Mouse (Mus musculus): Measurements from ENCODE around the gene Gpld1. TPM values are rescaled to one million over a fixed set of nuclear protein-coding genes. Genes with fewer than 3 reads are reported as not detected.
"Not testable (repeated sequence)": the region's sequence is repeated elsewhere in the genome, so short reads cannot be mapped to it uniquely, and the experiment has no call there.

Gene Gpld1
- polyA plus RNA-seq, 1 experiment from 2014 or later, result 0.31 TPM

DNA sequence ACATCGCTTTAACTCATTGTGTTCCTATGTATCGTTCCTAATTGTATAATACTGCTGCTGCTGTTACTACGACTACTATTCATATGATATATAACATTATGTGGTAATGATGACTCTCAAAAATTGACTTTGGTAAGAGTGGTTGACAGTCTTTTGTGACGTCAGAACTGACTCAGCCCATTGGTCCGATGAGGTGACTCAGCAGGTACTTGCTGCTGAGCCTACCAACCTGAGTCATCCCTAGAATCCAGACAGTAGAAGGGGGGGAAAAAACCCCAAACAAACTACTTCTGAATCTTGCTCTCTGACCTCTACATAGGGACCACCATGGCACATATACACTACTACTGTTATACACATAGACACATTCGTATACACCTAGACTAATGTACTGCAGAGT is 5.9 kb downstream of the Gpld1 start:
- 85% methylated on average over 6 of the region's 6 CpGs for WGBS
- ATAC-seq (replicated peaks; ENCODE audit: insufficient number of reproducible peaks, insufficient read depth, low FRiP score, low read depth), result no peak
- Histone ChIP-seq H3K9ac (no peak overlapping the region), H3K4me1 (replicated peaks) (0 out of 2 replicates have a peak, but pooled peaks cover 2% of the 10 kb centered on the region), H3K36me3 (no peaks in the 10 kb centered on the region), H3K9me3 (replicated peaks) (no peaks in the 10 kb centered on the region), H3K4me3 (no peak overlapping the region), H3K4me2 (no peak overlapping the region), H3K27me3 (no peaks in the 10 kb centered on the region; the same call in 1 of the 2 replicates), H3K27ac (no peak overlapping the region)

DNA sequence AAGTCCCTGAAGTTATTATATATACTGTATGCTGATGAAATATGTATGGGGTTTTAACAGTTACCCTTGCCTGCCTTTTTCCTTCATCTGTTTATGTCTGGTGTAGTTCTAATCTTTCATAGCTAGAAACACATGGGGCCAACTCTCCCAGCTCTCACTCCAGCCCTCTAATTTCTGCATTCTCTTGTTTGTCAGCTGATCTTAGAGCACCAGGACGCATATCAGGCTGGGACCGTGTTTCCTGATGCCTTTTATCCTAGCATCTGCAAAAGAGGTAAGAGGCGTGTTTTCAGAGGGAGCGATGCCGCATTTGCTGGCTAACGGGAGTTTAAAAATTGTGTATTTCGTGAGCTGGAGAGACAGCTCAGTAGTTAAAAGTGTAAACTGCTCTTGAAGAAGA is 9.7 kb downstream of the Gpld1 start:
- H3K36me3 ChIP-seq, result no peaks in the 10 kb centered on the region
- H3K4me1 ChIP-seq (replicated peaks), result 0 out of 2 replicates have a peak, but pooled peaks cover 2% of the 10 kb centered on the region
- H3K4me2 ChIP-seq, result no peak overlapping the region
- H3K4me3 ChIP-seq, result no peak overlapping the region
- no peak for ATAC-seq (replicated peaks; ENCODE audit: insufficient number of reproducible peaks, insufficient read depth, low FRiP score, low read depth)
- H3K9me3 ChIP-seq (replicated peaks), result no peaks in the 10 kb centered on the region
- peaks cover 3% of the 10 kb centered on the region; the same call in 1 of the 2 replicates for H3K27me3 ChIP-seq
- H3K9ac ChIP-seq, result no peak overlapping the region
- 68% methylated on average over 7 of the region's 7 CpGs for WGBS
- no peak overlapping the region for H3K27ac ChIP-seq

DNA sequence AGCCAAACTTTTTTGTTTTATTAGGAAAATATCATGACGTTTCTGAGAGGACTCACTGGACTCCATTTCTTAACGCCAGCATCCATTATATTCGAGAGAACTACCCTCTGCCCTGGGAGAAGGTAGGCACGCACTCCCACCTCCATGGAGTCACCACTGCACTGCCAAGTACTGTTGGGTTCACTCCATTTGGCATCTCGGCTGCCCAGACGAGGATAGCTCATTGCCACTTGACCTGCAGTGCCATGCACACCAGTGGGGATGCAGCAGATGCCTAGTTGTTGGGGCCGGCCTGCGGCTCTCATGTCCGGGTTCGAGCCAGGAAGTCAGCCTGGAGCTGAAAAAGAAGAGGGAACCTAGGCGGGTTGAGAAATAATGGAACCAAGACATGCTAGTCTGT is 12.1 kb downstream of the Gpld1 start:
- 0 out of 2 replicates have a peak, but pooled peaks cover 2% of the 10 kb centered on the region for H3K4me1 ChIP-seq (replicated peaks)
- H3K27me3 ChIP-seq, result peaks cover 3% of the 10 kb centered on the region; the same call in 1 of the 2 replicates
- ATAC-seq (replicated peaks; ENCODE audit: insufficient number of reproducible peaks, insufficient read depth, low FRiP score, low read depth), result no peak
- H3K9ac ChIP-seq, result no peak overlapping the region
- H3K9me3 ChIP-seq (replicated peaks), result no peaks in the 10 kb centered on the region
- 37% methylated on average over 11 of the region's 11 CpGs for WGBS
- no peaks in the 10 kb centered on the region for H3K36me3 ChIP-seq
- no peak overlapping the region for H3K4me2 ChIP-seq
- no peak overlapping the region for H3K27ac ChIP-seq
- H3K4me3 ChIP-seq, result no peak overlapping the region

DNA sequence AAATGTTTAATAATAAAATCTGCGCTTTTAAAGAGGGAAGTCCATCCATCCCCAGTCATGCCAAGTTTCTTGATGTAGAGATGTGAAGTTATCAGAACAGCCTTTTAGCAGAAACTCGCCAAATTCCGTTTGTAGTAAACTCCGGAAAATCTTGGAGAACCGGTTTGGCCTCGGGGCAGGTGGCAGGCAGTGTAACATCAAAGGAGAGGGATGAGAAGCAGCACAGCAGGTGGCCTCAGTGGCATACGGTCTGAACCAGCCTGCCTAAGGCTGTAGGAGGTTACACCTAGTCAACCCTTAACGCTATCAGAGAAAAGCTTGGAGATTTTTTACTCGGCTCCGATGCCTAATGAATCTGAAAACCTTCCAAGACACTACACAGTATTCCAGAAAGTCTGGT is 12.5 kb downstream of the Gpld1 start:
- ATAC-seq (replicated peaks; ENCODE audit: insufficient number of reproducible peaks, insufficient read depth, low FRiP score, low read depth), result no peak

DNA sequence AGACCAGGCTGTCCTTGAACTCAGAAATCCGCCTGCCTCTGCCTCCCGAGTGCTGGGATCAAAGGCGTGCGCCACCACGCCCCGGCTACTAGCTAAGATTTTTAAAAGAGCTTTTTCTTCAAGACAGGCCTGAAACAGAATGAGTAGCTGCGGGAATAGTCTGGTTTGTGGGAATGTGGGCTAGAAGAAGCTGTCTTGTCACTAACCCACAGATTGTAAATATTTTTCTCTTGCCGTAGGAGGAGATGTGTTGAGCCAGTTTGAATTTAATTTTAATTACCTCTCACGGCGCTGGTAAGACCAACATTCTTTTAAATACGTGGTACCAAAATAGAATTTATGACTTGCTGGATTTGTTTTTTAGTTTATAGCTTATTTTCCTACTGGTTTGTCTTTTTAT is 15.7 kb downstream of the Gpld1 start:
- 86% methylated on average over 11 of the region's 11 CpGs for WGBS
- no peak overlapping the region for H3K27ac ChIP-seq
- ATAC-seq (replicated peaks; ENCODE audit: insufficient number of reproducible peaks, insufficient read depth, low FRiP score, low read depth), result no peak
- peaks cover 3% of the 10 kb centered on the region; the same call in 1 of the 2 replicates for H3K27me3 ChIP-seq
- no peaks in the 10 kb centered on the region for H3K36me3 ChIP-seq
- H3K9ac ChIP-seq, result no peak overlapping the region
- no peak overlapping the region for H3K4me2 ChIP-seq
- no peak overlapping the region for H3K4me3 ChIP-seq
- H3K9me3 ChIP-seq (replicated peaks), result no peaks in the 10 kb centered on the region
- no peaks in the 10 kb centered on the region for H3K4me1 ChIP-seq (replicated peaks)

More for the DNA sequence above, 12.5 kb downstream of the Gpld1 start:
- 0 out of 2 replicates have a peak, but pooled peaks cover 2% of the 10 kb centered on the region for H3K4me1 ChIP-seq (replicated peaks)
- no peaks in the 10 kb centered on the region for H3K36me3 ChIP-seq
- no peak overlapping the region for H3K4me3 ChIP-seq
- H3K9me3 ChIP-seq (replicated peaks), result no peaks in the 10 kb centered on the region
- 25% methylated on average over 10 of the region's 10 CpGs for WGBS
- H3K27me3 ChIP-seq, result peaks cover 3% of the 10 kb centered on the region; the same call in 1 of the 2 replicates
- no peak overlapping the region for H3K4me2 ChIP-seq
- no peak overlapping the region for H3K9ac ChIP-seq
- no peak overlapping the region for H3K27ac ChIP-seq

DNA sequence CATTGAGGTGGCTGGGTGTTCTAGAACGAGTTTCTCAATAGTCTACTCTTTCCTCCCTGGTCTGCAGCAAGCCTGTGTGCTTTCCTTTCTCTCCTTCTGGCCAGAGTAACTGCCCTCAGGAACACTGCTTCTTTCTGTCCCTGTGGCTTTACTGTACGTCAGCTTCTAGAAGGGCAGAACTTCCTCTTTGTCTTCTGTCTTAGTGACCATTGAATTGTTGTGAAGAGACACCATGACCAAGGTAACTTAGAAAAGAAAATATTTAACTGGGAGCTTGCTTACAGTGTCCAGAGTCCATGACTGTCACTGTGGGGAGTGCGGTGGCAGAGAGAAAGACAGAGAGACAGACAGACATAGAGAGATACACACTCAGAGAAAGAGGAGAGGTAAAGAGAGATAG is 17.1 kb downstream of the Gpld1 start:
- Histone ChIP-seq H3K36me3 (no peaks in the 10 kb centered on the region), H3K4me3 (no peak overlapping the region), H3K27me3 (0 out of 2 replicates have a peak, but pooled peaks cover 2% of the 10 kb centered on the region), H3K9ac (no peak overlapping the region), H3K9me3 (replicated peaks) (no peaks in the 10 kb centered on the region), H3K4me1 (replicated peaks) (peaks cover under 1% of the 10 kb centered on the region; the same call in 1 of the 2 replicates), H3K4me2 (no peak overlapping the region), H3K27ac (no peak overlapping the region)
- no peak for ATAC-seq (replicated peaks; ENCODE audit: insufficient number of reproducible peaks, insufficient read depth, low FRiP score, low read depth)
- 77% methylated on average over 3 of the region's 3 CpGs for WGBS

DNA sequence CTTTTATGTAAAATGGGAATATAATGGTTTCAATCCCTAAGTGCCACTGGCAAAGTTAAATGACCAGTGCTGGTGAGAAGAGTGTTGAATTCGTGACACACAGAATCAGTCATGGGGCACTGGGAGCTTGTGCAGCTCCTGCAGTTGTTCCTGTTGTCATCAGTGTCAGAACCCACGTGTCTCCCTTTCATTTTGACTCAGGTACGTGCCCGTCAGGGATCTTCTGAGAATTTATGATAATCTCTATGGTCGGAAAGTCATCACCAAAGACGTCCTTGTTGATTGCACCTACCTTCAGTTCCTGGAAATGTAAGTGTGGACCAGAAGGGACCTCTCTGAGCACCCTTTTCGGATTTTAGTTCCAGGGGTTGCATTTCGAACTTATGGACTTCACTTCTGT is 19.2 kb downstream of the Gpld1 start:
- Histone ChIP-seq H3K36me3 (no peaks in the 10 kb centered on the region), H3K27ac (no peak overlapping the region), H3K9ac (no peak overlapping the region), H3K4me3 (no peak overlapping the region), H3K4me1 (replicated peaks) (peaks cover 3% of the 10 kb centered on the region; the same call in 1 of the 2 replicates), H3K27me3 (no peaks in the 10 kb centered on the region), H3K9me3 (replicated peaks) (no peaks in the 10 kb centered on the region), H3K4me2 (no peak overlapping the region)
- ATAC-seq (replicated peaks; ENCODE audit: insufficient number of reproducible peaks, insufficient read depth, low FRiP score, low read depth), result no peak
- WGBS, result 77% methylated on average over 8 of the region's 8 CpGs

DNA sequence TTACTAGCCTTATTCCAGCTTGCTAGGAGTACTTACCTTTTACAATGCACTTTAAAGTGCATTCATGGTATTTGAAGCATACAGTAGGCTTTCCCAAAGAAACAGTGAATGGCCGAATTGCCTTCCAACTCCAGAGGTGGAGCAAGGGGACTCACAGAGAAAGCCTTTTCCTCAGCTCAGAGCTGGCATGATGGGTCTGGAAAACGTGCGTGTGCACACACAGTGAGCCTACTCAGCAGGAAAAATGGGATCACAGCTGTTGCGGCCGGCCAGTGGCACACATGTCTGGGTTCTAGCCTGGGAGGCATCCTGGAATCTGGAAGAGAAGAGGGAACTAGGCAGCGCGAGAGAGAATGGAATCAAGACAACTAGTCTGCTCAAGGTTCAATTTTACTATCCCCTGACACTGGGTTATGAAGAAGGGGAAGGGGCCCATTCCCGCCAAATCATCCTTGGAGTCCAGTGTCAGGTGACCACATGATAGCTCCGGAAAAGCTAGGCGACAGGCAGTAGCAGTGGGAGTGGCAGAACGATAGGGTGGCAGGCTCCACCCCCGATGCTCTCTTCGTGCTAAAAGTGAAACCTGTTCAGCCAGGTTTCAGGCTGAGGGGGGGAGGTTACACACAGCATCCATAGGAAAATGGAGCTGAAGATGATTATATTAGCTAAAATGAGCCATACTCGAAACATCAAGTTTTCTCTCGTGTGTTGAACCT is 22.3 kb downstream of the Gpld1 start:
- 15% methylated on average over 15 of the region's 15 CpGs for WGBS

DNA sequence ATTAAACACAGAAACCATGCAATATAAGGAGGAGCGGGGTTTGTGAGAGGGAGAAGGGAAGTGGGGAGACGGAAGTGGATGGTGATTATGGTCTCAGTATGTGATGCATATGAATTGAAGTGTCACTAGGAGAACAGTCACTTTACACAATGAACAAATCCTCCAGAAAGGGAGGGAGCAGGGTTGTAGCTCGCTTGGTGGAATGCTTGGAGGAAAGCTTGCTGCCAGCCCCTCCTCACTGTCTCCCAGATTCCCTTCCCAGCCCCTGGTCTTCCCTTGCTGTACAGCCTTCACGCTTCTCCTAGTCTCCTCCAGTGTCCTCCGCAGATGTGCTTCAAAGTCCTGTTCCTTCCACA is 22.9 kb downstream of the Gpld1 start:
- no peaks in the 10 kb centered on the region for H3K36me3 ChIP-seq
- ATAC-seq (replicated peaks; ENCODE audit: insufficient number of reproducible peaks, insufficient read depth, low FRiP score, low read depth), result no peak
- H3K27ac ChIP-seq, result no peak overlapping the region
- no peaks in the 10 kb centered on the region for H3K27me3 ChIP-seq
- 31% methylated on average over 5 of the region's 5 CpGs for WGBS
- no peaks in the 10 kb centered on the region for H3K9me3 ChIP-seq (replicated peaks)
- H3K9ac ChIP-seq, result 0 out of 2 replicates have a peak overlapping the region, but pooled peaks have one; percentile 19
- H3K4me1 ChIP-seq (replicated peaks), result peaks cover 3% of the 10 kb centered on the region; the same call in 1 of the 2 replicates
- peak overlapping the region; percentile 51 for H3K4me3 ChIP-seq
- H3K4me2 ChIP-seq, result peak overlapping the region; percentile 68

More for the DNA sequence above, 22.3 kb downstream of the Gpld1 start:
- H3K36me3 ChIP-seq, result no peaks in the 10 kb centered on the region
- peak overlapping the region; percentile 51 for H3K4me3 ChIP-seq
- no peak overlapping the region for H3K27ac ChIP-seq
- H3K4me2 ChIP-seq, result peak overlapping the region; percentile 68
- H3K9me3 ChIP-seq (replicated peaks), result no peaks in the 10 kb centered on the region
- H3K27me3 ChIP-seq, result no peaks in the 10 kb centered on the region
- ATAC-seq (replicated peaks; ENCODE audit: insufficient number of reproducible peaks, insufficient read depth, low FRiP score, low read depth), result no peak
- peaks cover 3% of the 10 kb centered on the region; the same call in 1 of the 2 replicates for H3K4me1 ChIP-seq (replicated peaks)
- 0 out of 2 replicates have a peak overlapping the region, but pooled peaks have one; percentile 19 for H3K9ac ChIP-seq

DNA sequence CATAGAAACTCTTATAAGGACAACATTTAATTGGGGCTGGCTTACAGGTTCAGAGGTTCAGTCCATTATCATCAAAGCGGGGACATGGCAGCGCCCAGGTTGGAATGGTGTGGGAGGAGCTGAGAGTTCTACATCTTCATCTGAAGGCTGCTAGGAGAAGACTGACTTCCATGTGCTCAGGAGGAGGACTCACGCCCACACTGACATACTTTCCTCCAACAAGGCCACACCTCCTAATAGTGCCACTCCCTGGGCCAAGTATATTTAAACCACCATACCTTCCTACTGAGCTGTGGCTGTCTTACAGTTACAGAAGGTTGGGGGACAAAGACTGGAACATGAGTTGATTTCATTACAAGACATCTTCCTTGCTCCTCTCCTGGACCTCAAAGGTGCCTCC is 28.8 kb downstream of the Gpld1 start:
- H3K4me1 ChIP-seq (replicated peaks); ATAC-seq (replicated peaks; ENCODE audit: insufficient number of reproducible peaks, insufficient read depth, low FRiP score, low read depth); H3K9me3 ChIP-seq (replicated peaks); H3K4me3 ChIP-seq; H3K27me3 ChIP-seq; H3K4me2 ChIP-seq; H3K36me3 ChIP-seq; H3K27ac ChIP-seq; H3K9ac ChIP-seq: not testable (repeated sequence)
- WGBS, result 80% methylated on average over 3 of the region's 3 CpGs

DNA sequence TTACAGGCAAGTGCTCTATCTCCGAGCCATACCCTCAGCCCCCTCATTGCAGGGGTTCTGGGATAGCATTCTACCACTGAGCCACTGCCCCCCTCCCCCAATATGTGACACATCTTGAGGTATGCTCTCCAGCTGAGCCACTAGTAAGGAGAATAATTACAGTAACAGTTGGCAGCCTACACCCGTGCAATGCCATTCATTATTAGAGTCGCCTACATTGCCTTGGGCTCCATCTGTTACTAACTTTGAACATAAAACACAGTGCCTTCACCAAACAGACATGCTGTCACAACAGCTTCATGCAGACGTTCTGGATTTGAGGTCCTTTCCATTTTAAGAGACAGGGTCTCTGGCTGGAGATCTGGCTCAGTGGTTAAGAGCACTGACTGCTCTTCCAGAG is 33.4 kb downstream of the Gpld1 start:
- H3K9me3 ChIP-seq (replicated peaks), result no peaks in the 10 kb centered on the region
- H3K27ac ChIP-seq, result no peak overlapping the region
- H3K36me3 ChIP-seq, result no peaks in the 10 kb centered on the region
- H3K4me1 ChIP-seq (replicated peaks), result no peaks in the 10 kb centered on the region
- no peaks in the 10 kb centered on the region for H3K27me3 ChIP-seq
- WGBS, result 72% methylated on average over 4 of the region's 4 CpGs
- no peak for ATAC-seq (replicated peaks; ENCODE audit: insufficient number of reproducible peaks, insufficient read depth, low FRiP score, low read depth)
- H3K4me3 ChIP-seq, result no peak overlapping the region
- H3K9ac ChIP-seq, result no peak overlapping the region
- no peak overlapping the region for H3K4me2 ChIP-seq

All from heart, embryonic 15.5 days (tissue).